Mouse (Mus musculus) urinary bladder, postnatal 4 days (tissue): ENCODE measurements around the gene Jmjd6.

ENCODE experiments used
- DNase-seq, 2 experiments: peaks; one replicate each; pipeline ENCODE4 v3.0.0; 2021 to 2022; ENCODE audit warnings: low spot score in 2 of 2

Gene Jmjd6

DNA sequence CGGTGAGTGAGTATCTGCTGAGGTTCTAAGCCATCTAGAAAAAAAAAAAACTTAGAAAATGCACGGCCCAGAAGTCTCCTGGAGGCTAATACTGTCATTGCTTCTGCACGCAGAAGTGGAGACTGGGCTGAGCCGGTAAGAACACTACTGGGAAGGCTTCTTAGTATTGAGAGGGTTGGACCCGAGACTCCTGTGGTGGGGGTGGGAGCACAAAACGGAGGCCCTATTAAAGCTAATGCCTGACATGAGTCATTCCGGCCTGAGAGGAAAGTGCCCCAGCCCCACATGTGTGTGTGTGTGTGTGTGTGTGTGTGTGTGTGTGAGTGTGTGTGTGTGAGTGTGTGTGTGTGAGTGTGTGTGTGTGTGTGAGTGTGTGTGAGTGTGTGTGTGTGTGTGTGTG is 36.1 kb downstream of the Jmjd6 start:
- no peak for DNase-seq

DNA sequence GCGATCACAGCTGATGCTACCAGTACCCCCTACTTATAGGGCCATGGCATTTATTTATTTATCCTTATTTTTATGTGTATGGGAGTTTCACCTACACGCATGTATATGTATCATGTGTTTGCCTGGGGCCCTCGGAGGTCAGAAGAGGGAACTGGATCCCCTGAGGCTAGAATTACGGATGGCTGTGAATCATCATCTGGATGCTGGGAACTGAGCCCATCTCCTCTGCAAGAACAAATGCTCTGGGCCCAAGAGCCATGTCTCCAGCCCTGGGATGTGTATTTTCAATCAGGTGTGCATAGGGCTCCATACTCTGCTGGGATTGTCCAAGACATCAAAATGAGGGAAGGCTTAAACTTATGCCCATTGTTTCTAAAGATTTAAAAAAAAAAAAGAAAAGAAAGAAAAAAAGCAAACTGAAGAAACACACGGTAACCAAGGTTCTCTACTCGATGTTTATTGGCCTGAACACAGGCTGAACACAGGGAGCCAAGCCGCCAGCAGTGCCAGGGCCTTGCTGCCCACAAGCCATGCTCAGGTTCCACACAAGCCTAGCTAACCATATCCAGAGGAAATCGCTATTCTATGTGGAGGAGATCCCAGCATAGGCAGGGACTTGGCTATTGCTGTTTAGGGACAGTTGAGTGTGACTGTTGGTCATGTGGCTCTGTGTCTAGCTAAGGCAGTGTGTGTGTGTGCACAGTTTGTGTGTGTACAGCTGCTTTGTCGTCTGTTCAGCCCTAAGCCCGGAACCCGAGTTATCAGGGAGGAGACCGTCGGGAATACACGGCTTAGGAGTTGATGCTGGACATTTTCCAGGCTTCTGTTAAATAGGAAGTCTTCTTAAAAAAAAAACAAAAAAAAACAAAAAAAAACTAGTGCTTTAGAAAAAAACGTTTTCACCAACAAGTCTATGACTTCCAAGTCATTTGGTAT is 36.8 kb downstream of the Jmjd6 start:
- no peak for DNase-seq

DNA sequence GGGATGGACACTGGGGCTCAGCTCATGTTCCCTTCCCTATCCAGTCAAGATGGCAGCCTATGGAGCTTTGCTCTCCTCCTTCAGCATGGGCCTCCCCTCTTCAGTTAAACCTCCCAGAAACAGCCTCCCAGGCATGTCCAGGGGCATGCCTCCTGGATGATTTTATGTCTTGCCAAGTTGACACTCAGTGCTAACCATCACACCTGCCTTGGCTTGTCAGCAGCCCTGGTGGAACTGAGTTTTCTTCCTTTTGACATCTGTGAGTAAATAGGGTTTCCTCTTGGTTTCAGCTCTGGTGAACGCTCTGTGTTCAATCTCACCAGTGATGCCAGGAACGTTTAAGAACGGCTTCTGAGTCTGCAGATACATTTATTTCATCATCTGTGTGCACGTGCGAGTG is 40.5 kb downstream of the Jmjd6 start:
- no peak for DNase-seq

DNA sequence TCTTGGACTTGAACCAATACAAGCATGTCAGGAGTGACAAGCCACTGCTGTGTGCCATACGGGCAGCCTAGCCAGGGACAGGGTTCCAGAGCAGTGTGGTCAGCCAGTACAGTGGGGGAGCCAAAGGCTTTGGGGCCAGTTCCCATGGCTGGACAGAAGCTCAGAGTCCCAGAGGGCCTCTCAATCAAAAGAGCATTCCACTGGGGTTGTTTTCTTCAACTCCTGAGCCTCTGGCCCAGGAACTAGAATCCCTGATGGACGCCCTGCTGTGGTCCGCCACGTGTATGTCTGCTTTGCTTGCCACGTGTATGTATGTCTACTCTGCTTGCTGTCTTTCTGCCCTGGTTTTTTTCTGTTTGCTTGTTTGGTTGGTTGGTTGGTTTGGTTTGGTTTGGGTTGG is 42.1 kb downstream of the Jmjd6 start:
- DNase-seq, result no peak

DNA sequence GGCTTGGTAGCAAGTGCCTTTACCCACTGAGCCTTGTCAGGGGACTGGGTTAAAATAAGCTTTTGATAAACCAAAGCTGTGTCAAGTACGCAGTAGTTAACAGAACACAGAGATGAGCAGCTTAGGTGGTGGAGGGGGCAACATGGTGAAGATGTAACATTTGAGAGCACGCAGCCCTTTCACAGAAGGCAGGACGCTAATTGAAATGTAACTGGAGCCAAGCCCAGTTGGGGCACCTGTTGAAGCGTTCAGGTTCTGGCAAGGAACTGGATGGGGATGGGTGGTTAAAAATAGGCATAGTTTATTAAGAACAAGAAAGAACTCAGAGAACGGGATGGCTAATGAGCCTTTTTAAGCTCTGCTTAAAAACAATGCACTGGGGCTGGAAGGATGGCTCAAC is 43.9 kb downstream of the Jmjd6 start:
- no peak for DNase-seq
